Mouse (Mus musculus) heart, embryonic 16.5 days (tissue): Measurements from ENCODE around the gene Thoc5. TPM values are rescaled to one million over a fixed set of nuclear protein-coding genes. Genes with fewer than 3 reads are reported as not detected.

Experiments used
- ATAC-seq: fragments of 200-750 bp; cut with Nextera tagmentation; replicated peaks from 2 replicates; pipeline ENCODE4 v1.8.0; 2017; ENCODE audit warnings: moderate number of reproducible peaks; ENCODE audit not compliant: insufficient read depth, low FRiP score; ENCODE audit errors: extremely low read depth
- H3K27ac ChIP-seq: fragments of 300-500 bp; sonication (generic); 2 replicates; pipeline ENCODE4 v1.5.1; 2014; ENCODE audit warnings: mild to moderate bottlenecking, low read length, control low read depth, moderate library complexity
- H3K27me3 ChIP-seq: fragments of 300-500 bp; sonication (generic); 2 replicates; pipeline ENCODE4 v1.6.1; 2014; ENCODE audit warnings: low read length, mixed read lengths; ENCODE audit not compliant: control insufficient read depth, insufficient read depth
- H3K36me3 ChIP-seq: fragments of 300-500 bp; sonication (generic); 2 replicates; pipeline ENCODE4 v1.6.1; 2014; ENCODE audit not compliant: control insufficient read depth, insufficient read depth
- H3K4me1 ChIP-seq: fragments of 300-500 bp; sonication (generic); 2 replicates; pipeline ENCODE4 v1.6.1; 2014; ENCODE audit warnings: low read length, mixed read lengths; ENCODE audit not compliant: control insufficient read depth, insufficient read depth
- H3K4me2 ChIP-seq: fragments of 300-500 bp; sonication (generic); 2 replicates; pipeline ENCODE4 v1.6.1; 2014; ENCODE audit warnings: low read depth, mild to moderate bottlenecking, control low read depth, low read length
- H3K4me3 ChIP-seq: fragments of 300-500 bp; sonication (generic); 2 replicates; pipeline ENCODE4 v1.5.1; 2014; ENCODE audit warnings: mild to moderate bottlenecking, control low read depth, low read length
- H3K9ac ChIP-seq: fragments of 300-500 bp; sonication (generic); 2 replicates; pipeline ENCODE4 v1.6.1; 2014; ENCODE audit warnings: low read length, control low read depth
- H3K9me3 ChIP-seq: fragments of 300-500 bp; sonication (generic); replicated peaks from 2 replicates; pipeline ENCODE4 v1.6.1; 2016; ENCODE audit warnings: low read length; ENCODE audit not compliant: control insufficient read depth
- WGBS: fragments of 180-500 bp; shearing (Covaris S2); extraction: QIAGEN DNeasy Blood & Tissue Kit; methylation state at CpG from one replicate; pipeline ENCODE4 v1.1.7; 2014; 5-methylcytosine and 5-hydroxymethylcytosine counted together
- microRNA-seq: library from miRNA; unstranded; fragments of <30 nt; microRNA quantifications from one replicate; pipeline ENCODE4, GENCODE M21; 2017
- polyA plus RNA-seq: library from polyadenylated mRNA; unstranded; fragments of >200 nt; fragmentation: Nextera tagmentation; extraction: Ambion mirVana; gene quantifications from 2 replicates; pipeline ENCODE4 v1.2.1, GENCODE M21; 2015

Gene Thoc5
- polyA plus RNA-seq, 1 experiment from 2014 or later, result 25.9 TPM

- Histone ChIP-seq H3K27ac (no peak overlapping the region), H3K4me1 (no peaks in the 10 kb centered on the region), H3K9me3 (no peaks in the 10 kb centered on the region), H3K36me3 (no peaks in the 10 kb centered on the region), H3K4me3 (no peak overlapping the region), H3K9ac (no peak overlapping the region), H3K4me2 (peak overlapping the region; percentile 26; the same call in 1 of the 2 replicates), H3K27me3 (no peaks in the 10 kb centered on the region)
- 0 out of 2 replicates have a peak, but pooled peaks have one; percentile 57 for ATAC-seq
- WGBS, result 7% methylated on average over 14 of the region's 14 CpGs
These were observed 80.5 kb downstream of the Thoc5 start for GRCm38 (mm10) chr11:4975623-4976022.

Small RNA genes within 50 kb of the gene (microRNA-seq; reads per million reads assigned to microRNA genes)
- not detected for gene Mir6918

Other genes with a start within 250 kb of the Thoc5 start
- 1,930 and 1,976 TPM in 2 replicates for gene Uqcr10, start 191.0 kb upstream of the Thoc5 start, polyA plus RNA-seq
- 51.5 and 58.3 TPM in 2 replicates for gene Zmat5, start 190.6 kb upstream of the Thoc5 start, polyA plus RNA-seq
- 0.10 and 0.14 TPM in 2 replicates for gene Cabp7, start 148.5 kb upstream of the Thoc5 start, polyA plus RNA-seq
- gene Nf2, start 45.8 kb upstream of the Thoc5 start, polyA plus RNA-seq, result 42.8 and 44.8 TPM in 2 replicates
- gene Nipsnap1, start 21.4 kb upstream of the Thoc5 start, polyA plus RNA-seq, result 22.3 and 23.2 TPM in 2 replicates
- 0.42 and 0.60 TPM in 2 replicates for gene Nefh, start 52.7 kb downstream of the Thoc5 start, polyA plus RNA-seq
- gene Ap1b1, start 91.5 kb downstream of the Thoc5 start, polyA plus RNA-seq, result 44.4 and 45.1 TPM in 2 replicates
- 0.62 and 1.4 TPM in 2 replicates for gene Rasl10a, start 162.8 kb downstream of the Thoc5 start, polyA plus RNA-seq
- gene Gas2l1, start 170.0 kb downstream of the Thoc5 start, polyA plus RNA-seq, result 16.4 and 19.1 TPM in 2 replicates
- gene Rhbdd3, start 203.6 kb downstream of the Thoc5 start, polyA plus RNA-seq, result 30.5 and 33.0 TPM in 2 replicates
- gene Ewsr1, start 203.9 kb downstream of the Thoc5 start, polyA plus RNA-seq, result 460 and 463 TPM in 2 replicates